Mouse (Mus musculus): Measurements from ENCODE around the gene Cldn18. TPM values are rescaled to one million over a fixed set of nuclear protein-coding genes. Genes with fewer than 3 reads are reported as not detected.

Gene Cldn18
- not detected for total RNA-seq (2021)

GRCm38 (mm10) chr9:99717134-99717533, at the start of gene Cldn18:
TSS of gene Cldn18 (minus strand) at chr9:99717267.
- intact Hi-C loops (cut with DNase I), result no loop called here
- DNase-seq (ENCODE audit: extremely low spot score in 1 of 2, low spot score in 2 of 2), result no peak

DNA sequence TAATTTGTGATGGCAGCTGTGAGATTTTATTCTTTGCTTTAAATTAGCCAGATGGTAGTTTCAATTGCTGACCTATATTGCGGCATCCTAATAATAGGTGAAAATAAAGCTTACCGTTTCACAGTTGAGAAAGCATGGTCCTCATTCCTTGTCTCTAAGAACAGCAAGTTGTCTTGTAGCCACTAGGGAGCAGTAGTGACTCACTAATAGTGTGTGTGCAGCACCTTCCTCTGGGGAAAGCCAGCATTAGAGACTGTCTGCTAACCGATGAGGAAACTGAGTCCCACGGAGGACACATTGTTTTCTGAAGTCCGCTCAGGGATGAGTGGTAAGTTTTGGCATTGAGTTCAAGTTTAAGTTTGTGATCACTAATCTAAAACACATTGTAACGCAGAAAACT, 46.5 kb upstream of the Cldn18 start:
- intact Hi-C loops (cut with DNase I), result no loop called here
- peak in 1 of 2 experiments; percentile 15 for DNase-seq (ENCODE audit: extremely low spot score in 1 of 2, low spot score in 2 of 2)

- intact Hi-C loops (cut with DNase I), result no loop called here
- DNase-seq (ENCODE audit: extremely low spot score in 1 of 2, low spot score in 2 of 2), result no peak
These were observed 33.2 kb upstream of the Cldn18 start for GRCm38 (mm10) chr9:99750272-99750671.

DNA sequence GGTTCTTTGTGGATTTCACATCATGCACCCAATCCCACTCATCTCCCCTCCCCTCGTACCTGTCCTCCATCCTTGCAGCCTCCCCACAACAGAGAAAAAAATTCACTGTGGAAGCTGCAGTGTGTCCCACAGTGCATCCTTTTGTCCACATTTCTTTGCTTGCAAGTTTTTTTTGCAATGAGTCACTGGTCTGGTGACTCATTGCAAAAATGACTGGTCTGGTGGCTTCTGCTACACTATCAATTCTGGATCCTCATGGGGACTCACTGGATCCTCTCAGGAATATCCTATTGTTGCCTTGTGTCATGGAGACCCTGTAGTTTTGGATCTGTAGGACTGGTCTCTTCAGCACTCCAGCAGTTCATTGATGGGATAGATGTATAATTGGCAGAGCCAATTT, 31.2 kb upstream of the Cldn18 start:
- no peak for DNase-seq (ENCODE audit: extremely low spot score in 1 of 2, low spot score in 2 of 2)
- intact Hi-C loops (cut with DNase I), result no loop called here

DNA sequence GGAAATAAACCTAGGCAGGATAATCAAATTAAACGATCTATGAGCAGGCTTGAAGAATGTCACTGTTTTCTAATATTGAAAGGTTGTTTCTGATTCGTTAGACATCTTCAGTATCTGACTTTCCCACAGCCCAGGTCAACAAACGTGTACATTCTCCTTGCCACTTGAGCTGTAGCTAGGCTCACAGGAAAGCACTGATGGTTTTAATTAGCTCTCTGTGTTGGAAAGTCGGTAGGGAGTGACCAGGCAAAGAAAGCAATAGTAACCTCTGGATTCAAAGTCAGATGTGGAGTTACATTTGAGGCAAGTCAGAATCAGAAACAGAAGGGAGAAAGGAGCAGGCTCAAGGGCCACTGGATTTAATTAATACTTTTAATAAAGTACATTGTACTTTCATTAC, 30.7 kb upstream of the Cldn18 start:
- intact Hi-C loops (cut with DNase I), result no loop called here
- no peak for DNase-seq (ENCODE audit: extremely low spot score in 1 of 2, low spot score in 2 of 2)

GRCm38 (mm10) chr9:99744548-99744947, 27.5 kb upstream of the Cldn18 start:
- intact Hi-C loops (cut with DNase I), result no loop called here
- peak in 1 of 2 experiments; percentile 35 for DNase-seq (ENCODE audit: extremely low spot score in 1 of 2, low spot score in 2 of 2)

- intact Hi-C loops (cut with DNase I), result loop anchor here (5.0 to 10.0 kb wide), 3 partner anchors 102 to 717 kb away; no protein-coding TSS in a partner anchor
These were observed 13.0 kb upstream of the Cldn18 start for GRCm38 (mm10) chr9:99729943-99730646.

DNA sequence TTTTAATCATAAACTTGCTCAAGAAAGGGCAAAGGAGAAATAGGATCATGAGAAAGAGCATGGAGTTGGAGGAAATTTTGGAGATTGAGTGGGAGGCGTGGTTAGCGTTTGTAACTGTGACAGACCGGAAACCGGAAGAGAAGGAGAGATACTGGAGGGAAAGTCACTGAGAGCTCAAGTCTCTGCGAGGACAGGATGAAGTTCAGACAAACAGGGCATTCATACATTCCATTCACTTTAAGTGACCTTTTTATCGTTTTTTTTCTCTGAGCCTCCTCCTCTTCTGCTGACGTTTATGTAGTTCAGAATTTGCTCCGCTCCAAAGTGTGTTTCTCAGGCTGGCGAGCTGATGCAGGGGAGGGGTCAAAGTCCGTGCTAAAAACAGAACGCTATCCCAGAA, 10.8 kb upstream of the Cldn18 start:
- intact Hi-C loops (cut with DNase I), result no loop called here
- DNase-seq (ENCODE audit: extremely low spot score in 1 of 2, low spot score in 2 of 2), result no peak

More at GRCm38 (mm10) chr9:99729943-99730646, 13.0 kb upstream of the Cldn18 start:
- DNase-seq (ENCODE audit: extremely low spot score in 1 of 2, low spot score in 2 of 2), result peak; percentile 80

GRCm38 (mm10) chr9:99725278-99725677, 8.2 kb upstream of the Cldn18 start:
- DNase-seq (ENCODE audit: extremely low spot score in 1 of 2, low spot score in 2 of 2), result no peak
- intact Hi-C loops (cut with DNase I), result no loop called here

DNA sequence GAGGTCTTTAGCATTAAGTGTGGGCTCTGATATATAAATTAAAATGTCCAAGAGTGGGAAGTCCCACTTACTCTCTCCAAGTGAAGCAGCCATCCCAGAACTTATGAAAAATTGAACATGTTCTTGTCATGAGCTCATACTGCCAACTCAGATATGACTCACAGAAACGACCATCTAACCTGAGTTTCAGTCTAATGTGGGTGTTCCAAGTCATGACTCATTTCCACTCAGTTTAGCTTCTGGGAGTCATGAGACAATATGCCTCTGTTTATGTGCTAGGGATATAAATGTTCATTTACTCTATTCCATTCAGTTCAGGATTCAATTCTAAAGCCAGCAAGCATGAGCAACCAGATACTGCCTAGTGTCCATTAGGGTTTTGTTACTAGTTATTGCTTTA, 2.9 kb upstream of the Cldn18 start:
- no peak for DNase-seq (ENCODE audit: extremely low spot score in 1 of 2, low spot score in 2 of 2)

DNA sequence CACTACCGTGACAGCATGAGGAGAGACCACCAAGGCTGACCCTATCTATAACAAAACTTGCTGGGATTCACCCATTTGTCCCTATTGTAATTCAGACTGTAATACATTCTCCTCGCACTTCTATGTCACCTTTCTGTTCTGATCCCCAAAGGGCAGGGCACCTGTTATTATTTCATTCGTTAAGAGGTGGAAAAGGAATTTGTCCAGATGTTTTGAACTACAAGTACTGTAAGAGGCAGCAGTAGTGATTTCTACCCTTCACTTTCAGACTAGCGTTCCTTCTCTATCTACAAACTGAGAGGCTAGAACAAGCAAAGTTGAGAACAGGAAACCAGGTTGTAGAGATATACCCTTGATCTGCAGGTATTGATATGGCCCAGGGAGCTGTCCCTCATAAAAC, 6.8 kb downstream of the Cldn18 start:
- intact Hi-C loops (cut with DNase I), result no loop called here
- DNase-seq (ENCODE audit: extremely low spot score in 1 of 2, low spot score in 2 of 2), result no peak

More for the DNA sequence above, 2.9 kb upstream of the Cldn18 start:
- intact Hi-C loops (cut with DNase I), result no loop called here

DNA sequence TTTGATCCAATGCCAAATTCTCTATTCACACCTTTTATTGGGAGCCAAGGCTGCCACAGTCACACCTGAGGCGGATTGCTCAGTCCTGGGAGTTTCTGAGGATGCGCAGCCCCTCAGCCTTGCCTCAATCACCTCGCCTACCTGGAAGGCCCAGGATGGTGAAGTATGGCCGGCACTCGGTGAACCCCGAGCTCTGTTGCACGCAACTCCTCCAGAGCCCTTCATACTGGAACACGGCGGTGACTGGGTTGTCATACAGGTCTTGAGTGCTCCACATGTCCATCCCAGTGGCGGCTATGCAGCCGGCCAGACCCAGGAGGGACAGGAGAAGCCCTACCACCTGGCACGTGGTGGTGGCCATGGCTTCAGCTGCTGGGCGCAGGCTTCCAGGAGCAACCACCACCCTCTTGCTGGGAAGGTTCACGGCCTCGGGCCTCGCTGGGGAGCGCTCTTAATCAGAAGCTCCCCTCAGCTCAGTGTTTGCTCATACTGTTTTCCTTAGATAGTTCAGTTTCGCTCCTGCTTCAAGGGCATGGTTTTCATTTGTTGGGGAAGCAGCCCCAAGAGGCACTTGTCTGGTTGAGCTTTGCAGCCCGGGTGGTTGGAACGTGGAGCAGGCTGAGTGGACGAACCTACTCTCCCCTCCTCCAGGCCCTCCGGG, 7.3 kb downstream of the Cldn18 start:
- intact Hi-C loops (cut with DNase I), result no loop called here
- no peak for DNase-seq (ENCODE audit: extremely low spot score in 1 of 2, low spot score in 2 of 2)

DNA sequence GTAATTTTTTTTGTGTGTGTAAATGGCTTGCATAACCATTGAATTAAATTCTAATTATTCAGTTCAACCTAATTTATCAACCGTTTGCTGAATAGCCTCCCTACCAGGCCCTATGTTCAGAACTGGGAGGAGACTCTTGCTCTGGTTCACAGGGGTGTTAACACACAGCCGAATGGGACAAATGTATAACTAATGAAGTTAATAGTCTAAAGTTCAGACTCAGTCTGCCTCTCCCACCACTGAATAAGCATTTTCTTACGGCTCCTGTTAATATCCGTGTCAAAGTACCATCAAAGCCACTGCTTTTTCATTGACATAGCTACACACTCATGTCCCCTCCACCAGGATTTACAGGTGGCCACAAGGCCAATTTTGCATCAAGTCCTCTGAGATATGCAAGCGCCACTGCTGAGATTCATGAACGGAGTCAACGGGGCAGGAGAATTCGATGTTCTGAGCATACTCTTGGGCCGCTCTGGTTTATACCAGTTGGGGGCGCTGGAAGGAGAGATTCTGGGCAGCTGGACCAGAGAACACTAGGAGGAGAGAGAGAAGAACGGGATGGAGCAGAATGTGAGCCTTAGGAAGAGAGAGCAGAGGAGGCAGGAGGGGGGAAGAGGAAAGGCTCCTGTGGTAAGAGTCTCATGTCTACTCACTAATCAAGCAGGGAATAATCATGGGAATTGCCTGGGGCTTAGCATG, 9.5 kb downstream of the Cldn18 start:
- no peak for DNase-seq (ENCODE audit: extremely low spot score in 1 of 2, low spot score in 2 of 2)

DNA sequence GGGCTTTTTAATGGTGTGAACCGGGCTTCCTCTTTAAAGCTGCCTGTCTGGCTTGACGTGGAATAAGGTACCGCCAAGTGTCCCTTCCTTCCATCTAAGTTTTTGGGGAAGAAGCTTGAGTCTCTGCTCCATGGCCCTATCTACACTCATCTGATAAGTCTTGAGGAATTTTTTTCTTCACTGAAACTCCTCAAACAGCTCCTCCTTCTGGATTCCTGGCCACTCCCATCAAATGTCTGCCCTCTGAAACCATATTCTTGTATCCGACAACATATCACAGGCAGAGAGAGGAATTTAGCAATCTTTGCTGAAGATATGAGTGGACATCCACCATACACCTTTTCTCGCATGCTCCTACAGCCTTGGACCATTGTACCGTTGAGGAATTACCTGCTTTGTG, 10.8 kb downstream of the Cldn18 start:
- intact Hi-C loops (cut with DNase I), result no loop called here
- no peak for DNase-seq (ENCODE audit: extremely low spot score in 1 of 2, low spot score in 2 of 2)

More for the DNA sequence above, 9.5 kb downstream of the Cldn18 start:
- intact Hi-C loops (cut with DNase I), result no loop called here

DNA sequence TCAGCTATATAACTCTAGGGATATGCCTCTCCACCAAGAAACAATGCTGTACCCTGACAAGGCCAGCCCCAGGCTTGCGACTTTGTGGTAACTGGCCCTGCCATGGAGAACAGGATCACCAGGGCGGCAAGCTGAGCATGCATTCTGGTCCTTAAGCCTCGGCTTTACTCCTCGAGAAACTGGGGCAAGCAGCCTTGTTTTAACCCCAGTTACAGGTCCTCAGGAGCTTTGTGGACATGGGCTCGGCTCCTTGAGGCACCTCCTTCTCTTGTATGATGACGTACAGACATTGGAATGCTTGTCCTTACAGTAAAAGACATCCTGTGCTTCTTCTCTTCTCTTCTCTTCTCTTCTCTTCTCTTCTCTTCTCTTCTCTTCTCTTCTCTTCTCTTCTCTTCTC, 13.4 kb downstream of the Cldn18 start:
- no peak for DNase-seq (ENCODE audit: extremely low spot score in 1 of 2, low spot score in 2 of 2)
- intact Hi-C loops (cut with DNase I), result no loop called here

GRCm38 (mm10) chr9:99702215-99702614, 14.9 kb downstream of the Cldn18 start:
- intact Hi-C loops (cut with DNase I), result no loop called here
- DNase-seq (ENCODE audit: extremely low spot score in 1 of 2, low spot score in 2 of 2), result no peak

DNA sequence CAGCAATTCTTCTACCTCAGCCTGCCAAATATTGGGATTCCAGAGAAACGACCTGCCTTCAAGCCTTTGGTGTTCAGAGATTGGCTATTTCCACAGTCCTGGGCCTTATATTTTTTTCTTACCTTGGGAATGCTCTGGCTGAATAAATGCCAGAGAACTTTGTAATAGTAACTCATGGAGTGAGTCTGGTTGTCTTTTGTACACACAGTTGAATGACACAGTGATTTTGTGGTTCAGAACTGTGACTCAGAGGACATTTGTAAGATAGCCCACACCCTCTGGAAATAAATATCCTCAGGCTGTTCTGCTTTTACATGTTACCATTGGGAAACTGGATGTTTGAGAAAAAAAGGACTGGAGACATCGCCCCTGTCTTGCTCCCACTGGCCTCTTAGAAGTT, 15.9 kb downstream of the Cldn18 start:
- intact Hi-C loops (cut with DNase I), result no loop called here
- DNase-seq (ENCODE audit: extremely low spot score in 1 of 2, low spot score in 2 of 2), result no peak

DNA sequence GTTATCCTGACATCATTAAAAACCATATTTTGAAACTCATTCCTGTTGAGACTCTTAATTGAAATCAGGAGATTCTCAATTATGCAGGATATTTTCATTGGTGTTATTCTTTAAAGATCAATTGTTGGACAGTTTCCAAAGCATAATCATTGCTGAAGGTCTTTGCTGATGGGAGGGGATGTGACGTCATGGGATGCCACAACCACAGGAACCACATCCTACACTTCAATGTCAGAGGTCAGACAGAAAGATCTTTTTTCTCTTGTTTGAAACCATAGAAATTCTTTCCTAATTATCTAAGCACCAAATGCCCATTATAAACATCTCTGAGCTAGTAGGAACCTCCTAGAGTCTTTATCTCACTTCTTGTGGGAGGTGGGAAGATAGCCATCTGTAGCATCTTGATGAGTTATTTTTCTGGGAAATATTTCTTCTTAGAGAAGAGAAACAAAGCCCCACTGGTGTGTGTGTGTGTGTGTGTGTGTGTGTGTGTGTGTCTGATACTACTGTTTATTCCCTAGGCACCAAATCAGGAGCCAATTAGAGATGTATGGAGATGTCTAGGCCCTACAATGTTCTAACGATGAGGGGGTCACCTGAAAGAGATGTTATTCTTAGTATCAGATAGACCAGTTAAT, 17.2 kb downstream of the Cldn18 start:
- no peak for DNase-seq (ENCODE audit: extremely low spot score in 1 of 2, low spot score in 2 of 2)
- intact Hi-C loops (cut with DNase I), result no loop called here

DNA sequence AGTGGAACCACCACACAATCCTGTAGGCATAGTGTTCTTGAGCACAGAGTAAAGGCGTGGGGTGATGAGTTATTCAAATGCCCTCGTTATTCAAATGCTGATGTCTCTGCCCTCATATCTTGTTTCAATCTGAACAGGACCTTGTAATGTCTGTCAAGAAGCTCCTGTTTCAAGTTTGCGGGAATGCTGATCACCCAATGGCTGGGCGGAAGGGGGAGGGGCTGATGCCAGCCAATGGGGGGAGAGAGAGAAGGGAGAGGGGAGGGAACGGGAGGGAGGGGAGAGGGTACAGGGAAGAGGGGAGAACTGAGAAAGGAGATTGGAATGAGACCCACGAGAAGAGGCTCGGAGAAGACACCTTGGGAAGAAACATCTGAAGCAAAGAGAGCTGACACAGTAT, 22.1 kb downstream of the Cldn18 start:
- DNase-seq (ENCODE audit: extremely low spot score in 1 of 2, low spot score in 2 of 2), result no peak
- intact Hi-C loops (cut with DNase I), result no loop called here
